Mouse (Mus musculus) brain, embryonic 14.5 days (tissue): ENCODE measurements at regions not wholly inside any gene's neighbourhood (a gene's known extent, or its start where the extent isn't known, plus 50 kb on each side); places are given as distances from the start of the nearest gene placed in this dataset.

ENCODE experiments used
- CTCF ChIP-seq: fragments of 200-500 bp; IDR thresholded peaks from 2 replicates; pipeline ENCODE4 v1.5.1; 2012; ENCODE audit warnings: inconsistent platforms, mild to moderate bottlenecking, moderate library complexity, borderline replicate concordance; ENCODE audit not compliant: insufficient read depth, insufficient read length; ENCODE audit errors: extremely low read depth
- POLR2A ChIP-seq: fragments of 200-500 bp; IDR thresholded peaks from 2 replicates; pipeline ENCODE4 v1.6.1; 2012; ENCODE audit warnings: mild to moderate bottlenecking, inconsistent platforms, borderline replicate concordance; ENCODE audit not compliant: poor library complexity, insufficient read depth, insufficient read length, severe bottlenecking; ENCODE audit errors: extremely low read depth

DNA sequence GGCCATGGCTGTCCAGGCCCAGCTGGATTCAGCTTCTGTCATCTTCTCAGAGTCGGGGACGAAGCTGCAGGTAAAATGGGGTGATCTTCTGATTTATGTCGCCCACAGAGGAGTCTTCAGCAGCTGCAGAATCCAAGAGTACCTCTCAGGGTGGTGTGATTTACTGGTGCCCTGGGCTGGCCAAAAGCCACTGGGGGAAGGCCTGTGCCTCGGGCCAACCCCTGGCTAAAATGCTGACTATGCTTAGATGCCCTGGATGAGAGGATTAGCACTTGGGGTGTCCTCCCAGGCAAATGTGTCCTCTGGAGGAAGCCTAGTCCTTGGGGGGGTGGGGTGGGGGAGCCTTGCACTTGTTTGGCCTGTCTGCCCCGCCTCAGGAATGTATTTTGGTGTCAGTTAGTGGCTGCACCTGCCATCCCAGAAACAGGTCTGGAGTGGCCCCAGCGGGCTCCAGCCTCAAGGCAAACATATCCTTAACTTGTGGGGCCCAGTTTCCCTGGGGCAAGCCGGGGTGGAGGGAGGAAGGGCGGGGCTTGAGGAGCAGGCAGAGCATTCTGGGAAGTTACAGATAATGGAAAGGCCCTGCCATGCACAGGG is 123.2 kb downstream of the Maf start:
- TF ChIP-seq CTCF (no peak), POLR2A (no peak)
